8 mouse cellular contexts compared by ENCODE assay signal in the genomic region with DNA sequence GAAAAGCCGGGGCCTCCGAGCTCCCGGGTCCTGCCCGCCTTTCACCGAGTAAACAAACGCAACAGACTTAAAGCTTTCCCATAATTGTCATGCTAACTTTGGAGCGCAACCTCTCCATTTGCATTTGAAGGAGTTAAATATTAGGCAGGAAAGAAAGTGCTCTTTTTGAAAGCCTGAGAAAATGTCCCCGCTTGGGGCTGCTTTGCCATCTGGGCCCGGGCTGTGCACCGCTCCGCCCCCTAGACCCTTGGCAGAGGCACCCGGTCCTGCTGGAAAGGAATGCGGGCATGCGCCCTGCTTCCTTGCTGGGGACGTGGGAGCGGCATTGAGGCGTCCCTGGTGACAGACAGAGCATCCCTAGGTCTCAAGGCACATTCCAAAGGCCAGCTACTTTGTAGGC.
DNase-seq lines count a peak whose midpoint lies in the region; ATAC-seq and TF ChIP-seq lines count a peak whose summit lies in the region.

No protein-coding gene starts in this region.

- no peak overlapping the region for H3K9ac ChIP-seq in embryonic facial prominence, embryonic 15.5 days
- peak overlapping the region; percentile 35; the same call in 1 of the 2 replicates for H3K9ac ChIP-seq in limb, embryonic 12.5 days (replicated peaks)
- 0 out of 2 replicates have a peak overlapping the region, but pooled peaks have one; percentile 12 for H3K9ac ChIP-seq in midbrain, embryonic 16.5 days (ENCODE audit: low read depth, low read length)

- peaks cover 22% of the 10 kb centered on the region for H3K4me1 ChIP-seq in embryonic facial prominence, embryonic 15.5 days
- H3K4me1 ChIP-seq in heart, embryonic 10.5 days = peaks cover 6% of the 10 kb centered on the region; the same call in 1 of the 2 replicates
- H3K4me1 ChIP-seq in limb, embryonic 12.5 days (replicated peaks) = peaks cover 16% of the 10 kb centered on the region
- H3K4me1 ChIP-seq in midbrain, embryonic 16.5 days (ENCODE audit: control insufficient read depth, insufficient read depth, low read length) = peaks cover 15% of the 10 kb centered on the region

- ATAC-seq in embryonic facial prominence, embryonic 15.5 days (ENCODE audit: insufficient number of reproducible peaks, low FRiP score, low TSS enrichment, low read depth) = peak; percentile 78
- no peak for ATAC-seq in limb, embryonic 12.5 days (ENCODE audit: insufficient number of reproducible peaks, insufficient read depth, low FRiP score, low TSS enrichment, low read depth)
- ATAC-seq in midbrain, embryonic 16.5 days = peak; percentile 86
- no peak for ATAC-seq in granulocyte monocyte progenitor cell, adult 5-6 weeks (replicated peaks; ENCODE audit: poor library complexity, severe bottlenecking)

- WGBS in embryonic facial prominence, embryonic 15.5 days = 1% methylated on average over 17 of the region's 17 CpGs
- WGBS in heart, embryonic 10.5 days = under 1% methylated on average over 17 of the region's 17 CpGs
- WGBS in limb, embryonic 12.5 days = 2% methylated on average over 17 of the region's 17 CpGs
- 2% methylated on average over 17 of the region's 17 CpGs for WGBS in midbrain, embryonic 16.5 days

- H3K27ac ChIP-seq in embryonic facial prominence, embryonic 15.5 days (replicated peaks) = peak overlapping the region; percentile 65
- H3K27ac ChIP-seq in heart, embryonic 10.5 days = peak overlapping the region; percentile 64; the same call in 1 of the 2 replicates
- no peak overlapping the region for H3K27ac ChIP-seq in limb, embryonic 12.5 days
- H3K27ac ChIP-seq in midbrain, embryonic 16.5 days (ENCODE audit: low read length) = no peak overlapping the region

- 0 out of 2 replicates have a peak, but pooled peaks have one; percentile 8 for TF ChIP-seq CTCF in brain, embryonic 14.5 days (IDR thresholded peaks at IDR 0.05; ENCODE audit: borderline replicate concordance, extremely low read depth, insufficient read depth, insufficient read length)

- no peaks in the 10 kb centered on the region for H3K9me3 ChIP-seq in embryonic facial prominence, embryonic 15.5 days (replicated peaks)
- H3K9me3 ChIP-seq in heart, embryonic 10.5 days = no peaks in the 10 kb centered on the region
- H3K9me3 ChIP-seq in limb, embryonic 12.5 days = no peaks in the 10 kb centered on the region
- no peaks in the 10 kb centered on the region for H3K9me3 ChIP-seq in midbrain, embryonic 16.5 days (replicated peaks; ENCODE audit: control insufficient read depth, low read length, poor library complexity, severe bottlenecking)

- no peak for TF ChIP-seq POLR2A in brain, embryonic 14.5 days (IDR thresholded peaks at IDR 0.05; ENCODE audit: borderline replicate concordance, extremely low read depth, insufficient read depth, insufficient read length, poor library complexity, severe bottlenecking)

- peak overlapping the region; percentile 28 for H3K4me3 ChIP-seq in embryonic facial prominence, embryonic 15.5 days (replicated peaks)
- H3K4me3 ChIP-seq in heart, embryonic 10.5 days = peak overlapping the region; percentile 50
- H3K4me3 ChIP-seq in limb, embryonic 12.5 days (replicated peaks) = peak overlapping the region; percentile 29
- H3K4me3 ChIP-seq in midbrain, embryonic 16.5 days (ENCODE audit: low read depth, low read length) = peak overlapping the region; percentile 12

- no peaks in the 10 kb centered on the region for H3K27me3 ChIP-seq in embryonic facial prominence, embryonic 15.5 days
- no peaks in the 10 kb centered on the region for H3K27me3 ChIP-seq in heart, embryonic 10.5 days (ENCODE audit: insufficient read depth, poor library complexity, severe bottlenecking)
- H3K27me3 ChIP-seq in limb, embryonic 12.5 days = 0 out of 2 replicates have a peak, but pooled peaks cover 2% of the 10 kb centered on the region
- H3K27me3 ChIP-seq in midbrain, embryonic 16.5 days (ENCODE audit: control insufficient read depth, insufficient read depth, low read depth, low read length) = no peaks in the 10 kb centered on the region

- peak overlapping the region; percentile 43 for H3K4me2 ChIP-seq in embryonic facial prominence, embryonic 15.5 days (replicated peaks)
- H3K4me2 ChIP-seq in limb, embryonic 12.5 days = peak overlapping the region; percentile 54
- peak overlapping the region; percentile 45 for H3K4me2 ChIP-seq in midbrain, embryonic 16.5 days (ENCODE audit: low read length)

- no peaks in the 10 kb centered on the region for H3K36me3 ChIP-seq in embryonic facial prominence, embryonic 15.5 days
- H3K36me3 ChIP-seq in heart, embryonic 10.5 days = no peaks in the 10 kb centered on the region
- no peaks in the 10 kb centered on the region for H3K36me3 ChIP-seq in limb, embryonic 12.5 days
- no peaks in the 10 kb centered on the region for H3K36me3 ChIP-seq in midbrain, embryonic 16.5 days (ENCODE audit: control insufficient read depth, insufficient read depth, low read length)

- DNase-seq in brain, embryonic 14.5 days (ENCODE audit: low read depth) = peak; percentile 97
- peak; percentile 80 for DNase-seq in heart, embryonic 10.5 days (ENCODE audit: low spot score)
- peak; percentile 85 for DNase-seq in kidney, adult 9 months
- peak; percentile 75 for DNase-seq in testis, postnatal 10 days (ENCODE audit: low spot score)

Comparison
In these comparisons a context has a peak if more than half of its experiments do, and no peak if none do; other contexts are left out.
1. ATAC-seq: peak in embryonic facial prominence, embryonic 15.5 days (single experiment) and midbrain, embryonic 16.5 days (single experiment); none in limb, embryonic 12.5 days (single experiment) and granulocyte monocyte progenitor cell, adult 5-6 weeks (single experiment).
2. H3K27ac ChIP-seq: peak in embryonic facial prominence, embryonic 15.5 days (single experiment) and heart, embryonic 10.5 days (single experiment); none in limb, embryonic 12.5 days (single experiment) and midbrain, embryonic 16.5 days (single experiment).
3. Peak in every context shown above with its lines, with median percentiles within 50 percentile points of each other: DNase-seq, H3K4me2 ChIP-seq and H3K4me3 ChIP-seq.